Mouse (Mus musculus) adrenal gland, adult 8-10 months (tissue): ENCODE results near the gene Abcf2. TPM values are rescaled to one million over a fixed set of nuclear protein-coding genes. Genes with fewer than 3 reads are reported as not detected.
A peak's percentile ranks its signal among the peaks of the same experiment; 100 is the strongest.

Source experiments
- DNase-seq: peaks from one replicate; pipeline ENCODE4 v3.0.0; 2022
- total RNA-seq, 4 experiments: library from RNA; stranded (reverse); gene quantifications; 2 replicates each; pipeline ENCODE4 v1.2.4; 2022

Abcf2 gene
- total RNA-seq, 4 experiments from 2014 or later, result 59.5 to 89.6 (median 75.2) TPM

- DNase-seq, result peak; percentile 45
Measured at GRCm38 (mm10) chr5:24601911-24602750, 24.9 kb upstream of the Abcf2 start.

DNA sequence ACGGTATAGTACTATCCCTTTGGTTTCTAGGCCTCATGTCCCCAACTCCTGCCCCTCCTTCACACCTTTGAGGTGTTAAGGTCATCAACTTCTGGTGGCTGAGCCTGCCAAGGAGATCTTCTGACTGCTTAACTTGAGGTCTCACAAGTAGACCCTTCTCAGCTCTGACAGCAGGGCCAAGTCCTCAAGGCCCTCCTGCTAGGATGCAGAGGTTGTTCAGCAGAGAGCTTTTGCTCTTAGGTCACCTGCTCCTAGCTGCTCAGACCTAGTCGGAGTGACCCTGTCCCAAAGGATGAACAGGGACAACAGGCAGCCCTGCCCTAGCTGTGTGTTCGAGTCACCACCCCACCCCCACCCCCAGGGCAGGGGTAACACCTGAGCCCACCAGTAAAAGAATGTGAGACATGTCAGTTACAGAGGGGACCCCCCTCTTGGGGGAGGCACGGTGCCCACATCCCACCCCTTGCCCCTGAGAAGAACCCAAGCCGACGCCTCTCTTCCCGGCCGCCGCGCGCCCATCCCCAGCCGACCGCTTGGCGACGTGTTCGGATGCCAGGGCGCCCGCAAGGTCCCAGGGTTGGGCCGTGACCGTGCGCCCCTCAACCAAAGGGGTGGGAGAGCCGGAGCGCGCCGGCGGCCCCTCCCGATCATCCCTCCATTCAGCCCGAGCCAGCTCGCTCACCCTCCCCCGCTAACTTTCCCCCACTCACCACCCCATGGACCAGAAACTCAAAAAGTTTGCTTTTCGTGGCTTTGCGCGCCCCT is 24.0 kb upstream of the Abcf2 start:
- DNase-seq, result no peak

DNA sequence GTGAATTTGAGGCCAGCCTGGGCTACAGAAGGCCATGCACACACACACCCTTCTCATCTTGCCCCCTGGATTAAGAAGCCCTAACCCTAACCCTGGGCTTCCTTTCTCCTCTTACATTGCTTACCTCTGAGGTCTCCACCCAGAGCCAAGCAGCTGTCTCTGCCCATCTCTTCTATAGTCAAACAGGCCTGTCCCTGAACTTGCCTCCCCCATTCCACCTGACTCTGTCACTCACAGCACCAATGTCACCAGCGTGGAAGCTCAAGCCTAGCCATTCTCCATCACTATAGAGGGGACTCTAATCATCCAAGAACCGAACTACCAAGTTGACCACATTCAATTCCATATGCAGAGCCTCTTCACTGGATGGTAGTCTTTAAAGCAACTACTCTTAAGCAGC is 23.0 kb upstream of the Abcf2 start:
- no peak for DNase-seq

DNA sequence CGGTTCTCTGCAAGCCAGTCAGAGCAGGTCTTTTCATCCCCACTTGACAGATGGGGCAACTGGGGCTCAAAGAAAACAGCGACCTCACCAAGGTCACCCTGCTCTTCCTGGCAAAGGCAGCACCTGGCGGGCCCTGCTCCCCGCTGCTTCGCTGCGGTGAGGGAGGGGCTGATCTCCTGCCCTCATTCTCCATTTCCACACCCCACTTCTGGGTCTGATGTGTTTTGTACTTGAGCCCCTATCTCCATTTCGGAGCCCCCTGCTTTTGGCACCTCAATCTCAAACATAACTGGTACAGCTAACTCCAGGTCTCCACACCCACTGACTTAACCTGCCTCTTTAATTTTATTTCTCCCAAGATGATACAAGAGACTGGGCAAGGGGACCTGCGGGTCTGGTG is 21.9 kb upstream of the Abcf2 start:
- DNase-seq, result no peak

DNA sequence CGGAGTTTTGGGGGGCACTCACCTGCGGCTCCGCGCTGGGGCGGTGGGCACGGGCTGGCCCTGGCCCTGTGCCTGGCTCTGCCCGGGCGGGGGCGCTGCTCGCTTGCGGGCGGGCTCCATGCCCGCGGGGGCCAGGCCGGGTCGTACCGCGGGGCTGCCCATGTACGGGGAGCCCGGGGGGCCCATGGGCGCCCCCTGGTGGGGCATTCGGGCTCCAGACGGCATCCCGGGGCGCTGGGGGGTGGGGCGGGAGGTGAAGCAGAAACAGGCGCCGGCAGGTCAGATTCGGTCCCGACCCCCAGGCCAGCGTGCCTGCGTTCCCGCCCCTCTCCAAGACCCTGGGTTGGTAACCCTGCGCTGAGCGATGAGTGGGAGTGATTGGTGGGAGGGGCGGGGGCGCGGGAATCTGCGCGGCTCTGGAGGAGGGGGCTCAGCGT is 21.3 kb upstream of the Abcf2 start:
- no peak for DNase-seq

GRCm38 (mm10) chr5:24597901-24598569 is 20.8 kb upstream of the Abcf2 start:
- no peak for DNase-seq

GRCm38 (mm10) chr5:24597221-24597728 is 20.0 kb upstream of the Abcf2 start:
- peak; percentile 59 for DNase-seq

- DNase-seq, result no peak
Measured at GRCm38 (mm10) chr5:24596519-24597171, 19.4 kb upstream of the Abcf2 start.

DNA sequence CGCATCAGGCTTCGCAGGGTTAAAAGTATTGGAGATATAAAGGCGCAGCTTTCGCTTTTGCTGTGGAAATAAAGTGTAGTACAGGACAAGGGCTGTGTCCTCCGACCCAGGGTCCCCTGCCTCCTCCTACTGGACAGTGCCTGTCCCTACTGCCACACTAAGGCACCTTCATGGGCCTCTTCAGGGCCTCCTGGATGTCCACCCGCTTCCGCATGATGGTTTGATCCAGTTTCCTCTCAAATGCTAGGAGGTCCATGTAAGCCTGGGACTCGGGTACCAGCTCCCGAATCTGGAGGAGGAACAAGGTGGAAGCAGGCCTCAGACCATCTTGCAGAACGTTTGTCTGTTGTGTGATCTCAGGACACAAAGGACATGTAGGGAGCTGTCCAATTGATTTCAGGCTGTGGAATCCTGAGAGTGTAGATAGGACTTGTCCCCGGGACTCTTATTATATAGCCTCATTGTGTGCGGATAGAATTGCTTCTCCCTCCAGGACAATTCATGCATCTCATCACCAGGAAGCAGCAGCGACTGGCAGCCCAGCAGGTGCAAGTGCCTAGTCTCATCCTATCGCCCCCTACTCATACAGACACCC is 18.6 kb upstream of the Abcf2 start:
- DNase-seq, result no peak

GRCm38 (mm10) chr5:24595261-24595660 is 18.0 kb upstream of the Abcf2 start:
- no peak for DNase-seq

DNA sequence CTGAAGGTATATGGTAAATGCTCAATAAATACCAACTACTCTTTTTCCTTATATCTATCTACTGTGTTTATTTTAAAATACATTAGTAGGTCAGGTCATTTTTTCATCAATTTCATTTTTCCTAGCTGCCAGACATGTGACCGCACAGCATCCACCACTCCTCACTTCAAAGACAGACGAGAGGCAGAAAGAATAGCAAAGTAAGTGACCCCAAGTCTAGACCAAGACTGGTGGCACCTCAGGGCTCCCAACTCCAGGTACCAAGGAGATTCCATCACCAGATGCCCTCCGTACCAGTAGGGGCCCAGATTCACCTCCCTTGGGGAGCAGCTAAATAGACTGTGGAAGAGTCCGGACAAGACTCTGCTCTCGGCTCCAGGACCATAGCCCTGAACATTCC is 17.1 kb upstream of the Abcf2 start:
- DNase-seq, result no peak

DNA sequence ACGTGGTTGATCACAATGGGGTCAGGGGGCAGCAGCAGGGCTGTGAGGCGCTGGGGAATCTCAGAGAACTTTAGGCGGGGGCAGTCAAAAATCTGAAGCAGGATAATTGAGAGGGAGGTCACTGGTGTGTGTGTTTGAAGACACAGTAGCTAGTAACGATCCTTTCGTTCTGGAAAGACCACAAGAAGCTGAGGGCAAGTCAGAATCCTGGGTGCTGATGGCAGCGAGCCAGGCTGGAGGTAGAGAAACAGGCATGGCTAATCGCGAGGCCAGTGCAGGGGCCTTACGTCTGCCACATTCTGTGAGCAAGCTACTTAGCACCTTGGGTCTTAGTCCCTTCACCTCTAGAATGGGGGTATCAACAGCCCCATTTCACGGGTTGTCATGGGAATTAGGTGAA is 16.7 kb upstream of the Abcf2 start:
- no peak for DNase-seq

DNA sequence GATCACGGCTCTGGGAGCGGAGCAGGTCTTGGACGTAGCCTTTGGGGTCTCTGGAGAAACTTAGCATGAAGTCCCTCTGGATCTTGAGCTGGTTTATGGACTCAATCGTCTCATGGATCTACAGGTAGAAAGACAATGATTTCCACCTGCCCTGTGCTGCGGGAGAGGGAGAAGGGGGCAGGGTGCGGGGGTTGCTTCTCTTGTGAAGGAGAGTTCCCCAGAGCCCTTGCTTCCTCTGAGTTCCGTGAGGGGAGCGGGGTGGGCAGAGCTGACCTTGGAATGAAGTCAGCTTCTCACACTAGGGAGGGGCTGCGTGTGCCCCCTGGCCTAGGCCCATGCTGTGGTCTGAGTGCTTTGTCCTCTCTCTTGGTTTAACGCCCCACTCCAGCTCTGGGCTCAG is 16.0 kb upstream of the Abcf2 start:
- no peak for DNase-seq

DNA sequence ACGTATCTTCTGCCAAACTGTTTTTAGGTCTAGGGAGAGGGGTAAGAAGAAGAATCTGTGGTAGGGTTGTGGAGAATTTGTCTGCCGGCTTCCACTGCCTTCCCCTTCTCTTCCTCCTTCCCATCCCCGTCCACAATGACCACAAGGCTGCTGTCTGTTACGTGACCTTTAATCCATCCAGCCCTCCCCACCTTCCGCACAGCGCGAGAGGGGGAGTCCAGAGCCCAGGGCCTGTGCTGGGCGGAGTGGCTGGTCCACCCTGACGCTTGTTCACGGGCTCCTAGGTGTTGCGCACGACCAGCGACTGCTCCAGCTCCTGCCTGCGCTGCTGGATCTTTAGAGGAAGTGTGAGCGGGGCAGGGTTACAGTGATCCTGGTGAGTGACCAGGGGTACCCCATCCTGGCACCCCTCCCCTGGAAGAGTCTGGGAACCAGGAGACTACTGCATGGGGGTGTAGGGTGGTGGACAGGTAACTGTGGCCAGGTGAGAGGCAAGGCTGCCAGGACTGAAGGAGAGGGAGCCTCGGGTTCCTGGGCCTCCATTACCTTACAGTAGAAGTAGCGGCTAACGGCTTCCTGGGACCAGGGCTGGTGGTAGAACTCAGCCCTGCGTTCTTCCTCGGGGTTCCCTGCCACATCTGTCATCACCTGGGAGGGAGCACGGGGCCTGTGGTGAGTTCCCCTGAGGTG is 15.3 kb upstream of the Abcf2 start:
- no peak for DNase-seq

DNA sequence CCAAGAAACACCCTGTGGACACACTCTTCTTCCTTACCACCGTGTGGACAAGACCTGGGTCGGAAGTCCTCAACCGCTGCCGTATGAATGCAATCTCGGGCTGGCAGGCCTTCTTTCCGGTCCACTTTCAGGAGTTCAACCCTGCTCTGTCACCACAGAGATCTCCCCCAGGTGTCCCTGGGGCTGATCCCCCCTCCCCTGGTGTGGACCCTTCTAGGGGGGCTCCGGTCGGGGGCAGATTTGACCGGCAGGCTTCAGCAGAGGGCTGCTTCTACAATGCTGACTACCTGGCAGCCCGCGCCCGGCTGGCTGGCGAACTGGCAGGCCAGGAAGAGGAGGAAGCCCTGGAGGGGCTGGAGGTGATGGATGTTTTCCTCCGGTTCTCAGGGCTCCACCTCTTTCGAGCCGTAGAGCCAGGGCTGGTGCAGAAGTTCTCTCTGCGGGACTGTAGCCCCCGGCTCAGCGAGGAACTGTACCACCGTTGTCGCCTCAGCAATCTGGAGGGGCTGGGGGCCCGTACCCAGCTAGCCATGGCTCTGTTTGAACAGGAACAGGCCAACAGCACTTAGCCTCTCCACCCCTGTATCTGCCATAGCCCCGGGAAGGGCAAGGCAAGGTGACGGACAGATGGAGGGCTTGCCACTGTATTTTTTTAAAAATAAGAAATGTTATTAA is 14.7 kb upstream of the Abcf2 start:
- no peak for DNase-seq

GRCm38 (mm10) chr5:24591268-24591721 is 14.0 kb upstream of the Abcf2 start:
- peak; percentile 66 for DNase-seq

GRCm38 (mm10) chr5:24589511-24590500 is 12.5 kb upstream of the Abcf2 start:
- no peak for DNase-seq

- DNase-seq, result no peak
Measured at GRCm38 (mm10) chr5:24587200-24587577, 9.9 kb upstream of the Abcf2 start.

DNA sequence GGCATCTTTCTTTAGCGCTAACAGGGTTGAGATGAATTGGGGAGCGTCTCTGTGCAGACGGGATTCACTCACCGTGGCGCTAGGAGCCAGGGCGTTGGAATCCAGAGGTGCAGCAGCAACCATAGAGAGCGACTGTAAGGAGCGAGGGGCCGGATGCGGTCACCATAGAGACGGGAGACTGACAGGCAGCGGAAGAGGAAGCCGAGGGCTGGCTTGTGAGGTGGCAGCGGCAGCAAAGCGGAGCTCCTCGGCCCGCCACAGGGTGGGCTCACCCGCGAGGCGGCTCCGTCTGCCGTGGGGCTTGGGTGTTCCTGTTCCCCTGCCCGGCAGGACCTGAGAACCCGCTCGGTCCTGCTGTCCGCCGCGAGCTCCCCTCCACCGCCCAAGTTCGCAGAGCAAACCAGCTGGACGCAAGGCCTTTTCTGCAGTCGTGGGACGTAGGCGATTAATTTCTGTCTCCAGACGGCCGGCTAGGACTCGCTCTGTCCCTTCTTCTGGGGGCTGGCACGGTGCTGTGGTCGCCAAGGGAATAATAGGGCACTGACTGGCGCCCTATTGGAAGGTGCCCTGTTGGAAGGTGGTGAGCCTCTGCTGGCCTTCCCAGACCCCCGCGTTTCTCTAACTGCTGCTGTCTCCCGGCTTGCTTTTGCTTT is 9.4 kb upstream of the Abcf2 start, which contains the start of gene Chpf2:
Gene Chpf2 (plus strand): TSS at position 195 of the 653 bp plus-strand sequence.
- peak; percentile 76 for DNase-seq
